Mouse (Mus musculus) heart, embryonic 16.5 days (tissue): ENCODE measurements around the gene Slc4a10. TPM values are rescaled to one million over a fixed set of nuclear protein-coding genes. Genes with fewer than 3 reads are reported as not detected.
A peak's percentile ranks its signal among the peaks of the same experiment; 100 is the strongest.

ENCODE experiments used
- ATAC-seq: fragments of 200-750 bp; cut with Nextera tagmentation; replicated peaks from 2 replicates; pipeline ENCODE4 v1.8.0; 2017; ENCODE audit warnings: moderate number of reproducible peaks; ENCODE audit not compliant: insufficient read depth, low FRiP score; ENCODE audit errors: extremely low read depth
- H3K27ac ChIP-seq: fragments of 300-500 bp; sonication (generic); 2 replicates; pipeline ENCODE4 v1.5.1; 2014; ENCODE audit warnings: mild to moderate bottlenecking, low read length, control low read depth, moderate library complexity
- H3K27me3 ChIP-seq: fragments of 300-500 bp; sonication (generic); 2 replicates; pipeline ENCODE4 v1.6.1; 2014; ENCODE audit warnings: low read length, mixed read lengths; ENCODE audit not compliant: control insufficient read depth, insufficient read depth
- H3K36me3 ChIP-seq: fragments of 300-500 bp; sonication (generic); 2 replicates; pipeline ENCODE4 v1.6.1; 2014; ENCODE audit not compliant: control insufficient read depth, insufficient read depth
- H3K4me1 ChIP-seq: fragments of 300-500 bp; sonication (generic); 2 replicates; pipeline ENCODE4 v1.6.1; 2014; ENCODE audit warnings: low read length, mixed read lengths; ENCODE audit not compliant: control insufficient read depth, insufficient read depth
- H3K4me2 ChIP-seq: fragments of 300-500 bp; sonication (generic); 2 replicates; pipeline ENCODE4 v1.6.1; 2014; ENCODE audit warnings: low read depth, mild to moderate bottlenecking, control low read depth, low read length
- H3K4me3 ChIP-seq: fragments of 300-500 bp; sonication (generic); 2 replicates; pipeline ENCODE4 v1.5.1; 2014; ENCODE audit warnings: mild to moderate bottlenecking, control low read depth, low read length
- H3K9ac ChIP-seq: fragments of 300-500 bp; sonication (generic); 2 replicates; pipeline ENCODE4 v1.6.1; 2014; ENCODE audit warnings: low read length, control low read depth
- H3K9me3 ChIP-seq: fragments of 300-500 bp; sonication (generic); replicated peaks from 2 replicates; pipeline ENCODE4 v1.6.1; 2016; ENCODE audit warnings: low read length; ENCODE audit not compliant: control insufficient read depth
- WGBS: fragments of 180-500 bp; shearing (Covaris S2); extraction: QIAGEN DNeasy Blood & Tissue Kit; methylation state at CpG from one replicate; pipeline ENCODE4 v1.1.7; 2014; 5-methylcytosine and 5-hydroxymethylcytosine counted together
- polyA plus RNA-seq: library from polyadenylated mRNA; unstranded; fragments of >200 nt; fragmentation: Nextera tagmentation; extraction: Ambion mirVana; gene quantifications from 2 replicates; pipeline ENCODE4 v1.2.1, GENCODE M21; 2015

Gene Slc4a10
- polyA plus RNA-seq, 1 experiment from 2014 or later: 0.18 TPM

DNA sequence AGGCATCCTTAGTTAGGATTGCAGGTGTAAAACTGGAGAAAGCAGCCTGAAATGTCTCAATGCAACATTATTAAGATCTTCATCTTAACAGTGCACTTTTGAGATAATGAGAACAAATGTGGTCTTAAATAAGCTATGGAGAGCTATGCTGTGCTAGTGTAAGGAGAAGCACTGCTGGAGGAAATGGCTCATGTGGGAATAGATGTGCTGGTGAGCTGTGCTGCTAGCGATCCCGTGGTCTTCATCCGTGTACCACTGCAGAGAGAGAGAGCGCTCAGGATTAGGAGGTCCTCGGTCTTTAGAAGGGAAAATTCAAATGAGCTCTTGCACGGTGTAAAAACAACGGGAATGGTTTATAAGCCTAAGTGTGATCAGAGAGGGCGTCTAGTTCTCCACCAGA, 286.2 kb downstream of the Slc4a10 start:
- 71% methylated on average over 8 of the region's 8 CpGs for WGBS

DNA sequence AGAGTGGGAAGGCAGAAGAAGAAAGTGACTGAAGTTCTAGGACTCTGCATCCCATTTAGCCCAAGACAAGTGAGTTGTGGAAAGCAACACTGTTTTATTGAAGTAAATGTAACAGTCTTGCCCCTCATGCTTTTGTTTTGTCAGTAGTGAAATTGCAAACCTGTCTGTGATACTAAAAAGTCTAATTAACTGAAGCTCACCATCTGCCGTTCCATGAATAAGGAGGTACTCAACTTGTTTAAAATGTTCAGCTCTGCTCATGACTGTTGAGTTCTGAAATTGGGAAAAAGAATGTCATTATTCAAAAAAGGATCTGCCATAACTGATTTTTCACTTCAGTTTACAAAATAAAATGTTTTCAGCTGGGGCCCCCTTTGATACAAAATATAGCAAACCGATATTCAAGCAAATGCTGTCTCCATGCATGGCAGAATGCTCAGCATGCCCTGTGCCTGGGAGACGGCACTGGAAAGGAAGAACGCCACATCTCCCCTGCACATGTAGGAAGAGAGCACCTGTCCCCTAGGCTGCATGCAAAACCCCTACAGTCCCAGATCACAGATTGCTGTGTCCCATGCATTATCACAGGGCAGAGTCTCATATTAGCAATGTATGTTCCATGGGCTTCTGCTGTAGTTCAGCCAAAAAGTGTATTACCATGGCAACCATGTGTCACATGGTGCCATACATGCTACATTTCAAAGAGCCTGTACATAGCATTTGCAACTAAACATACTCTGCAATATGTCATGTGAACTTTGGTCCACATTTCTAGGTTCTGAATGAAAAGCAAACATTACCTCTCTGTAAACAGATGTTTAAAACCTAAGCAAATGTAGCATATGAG, 288.4 kb downstream of the Slc4a10 start:
- no peak overlapping the region for H3K4me2 ChIP-seq
- no peak for ATAC-seq
- no peaks in the 10 kb centered on the region for H3K36me3 ChIP-seq
- 90% methylated on average over 4 of the region's 4 CpGs for WGBS
- H3K27ac ChIP-seq: no peak overlapping the region
- H3K27me3 ChIP-seq: no peaks in the 10 kb centered on the region
- no peak overlapping the region for H3K9ac ChIP-seq
- no peak overlapping the region for H3K4me3 ChIP-seq
- H3K9me3 ChIP-seq: no peaks in the 10 kb centered on the region
- no peaks in the 10 kb centered on the region for H3K4me1 ChIP-seq

More for the DNA sequence above, 286.2 kb downstream of the Slc4a10 start:
- Histone ChIP-seq H3K9ac (no peak overlapping the region), H3K27me3 (no peaks in the 10 kb centered on the region), H3K36me3 (no peaks in the 10 kb centered on the region), H3K9me3 (no peaks in the 10 kb centered on the region), H3K4me3 (no peak overlapping the region), H3K27ac (no peak overlapping the region), H3K4me1 (no peaks in the 10 kb centered on the region), H3K4me2 (no peak overlapping the region)
- ATAC-seq: no peak

DNA sequence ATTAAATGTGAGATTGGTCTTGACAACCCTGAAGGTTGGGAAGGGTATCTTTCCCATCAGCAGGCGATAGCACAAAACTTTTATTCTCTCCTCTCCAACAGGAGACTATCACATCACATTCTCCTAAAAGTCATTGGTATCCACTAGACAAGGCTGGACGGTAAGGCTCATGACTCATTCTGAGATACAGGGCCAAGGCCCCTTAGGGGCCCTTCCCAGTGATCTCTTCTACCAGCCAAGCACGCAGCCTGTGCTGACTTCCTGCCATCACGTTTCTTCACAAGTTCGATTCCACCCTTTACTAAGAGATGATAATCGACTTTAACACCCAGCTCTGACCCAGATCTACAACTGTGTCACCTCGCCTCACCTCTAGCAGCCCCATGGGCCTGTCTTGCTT, 290.8 kb downstream of the Slc4a10 start:
- H3K27ac ChIP-seq: no peak overlapping the region
- no peaks in the 10 kb centered on the region for H3K27me3 ChIP-seq
- no peak overlapping the region for H3K4me3 ChIP-seq
- no peaks in the 10 kb centered on the region for H3K9me3 ChIP-seq
- WGBS: 77% methylated on average over 7 of the region's 7 CpGs
- no peak overlapping the region for H3K9ac ChIP-seq
- 0 out of 2 replicates have a peak, but pooled peaks cover 3% of the 10 kb centered on the region for H3K4me1 ChIP-seq
- ATAC-seq: no peak
- no peaks in the 10 kb centered on the region for H3K36me3 ChIP-seq
- H3K4me2 ChIP-seq: no peak overlapping the region

DNA sequence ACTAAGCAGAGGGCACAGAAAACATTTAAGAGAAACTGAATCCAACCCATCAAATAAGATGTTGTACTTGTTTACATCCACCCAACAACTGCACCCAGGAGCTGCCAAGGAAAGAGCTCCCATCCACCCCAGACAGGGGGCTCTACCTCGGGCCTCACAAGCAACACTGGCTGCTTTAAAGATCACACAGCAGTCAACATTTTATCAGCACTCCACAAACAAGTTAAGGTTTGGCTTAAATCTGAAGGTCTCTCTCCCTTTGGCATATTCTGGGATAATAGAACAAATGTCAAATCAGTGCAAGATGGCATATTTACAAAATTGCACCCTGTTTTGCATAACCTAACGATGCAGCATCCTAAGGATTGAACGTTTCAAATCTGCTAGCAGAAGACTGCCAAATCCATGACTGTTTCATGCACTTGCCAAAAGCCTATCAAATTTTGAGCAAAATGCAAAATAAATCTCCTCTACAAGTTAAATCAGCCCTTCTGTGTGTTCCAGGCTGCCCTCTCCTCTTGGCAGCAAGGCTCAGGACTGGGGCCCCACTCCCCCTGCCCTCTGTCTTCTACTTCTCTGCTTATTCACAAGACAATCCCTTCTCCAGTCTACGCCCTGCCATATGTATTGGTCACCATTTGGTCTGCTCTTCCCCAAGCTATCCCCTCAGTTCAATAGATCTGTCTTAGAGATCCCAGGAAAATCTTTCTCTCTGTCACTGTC, 293.1 kb downstream of the Slc4a10 start:
- Histone ChIP-seq H3K4me3 (no peak overlapping the region), H3K9ac (no peak overlapping the region), H3K4me1 (0 out of 2 replicates have a peak, but pooled peaks cover 3% of the 10 kb centered on the region), H3K27me3 (no peaks in the 10 kb centered on the region), H3K4me2 (no peak overlapping the region), H3K36me3 (no peaks in the 10 kb centered on the region), H3K9me3 (no peaks in the 10 kb centered on the region), H3K27ac (no peak overlapping the region)
- ATAC-seq: no peak
- WGBS: 66% methylated on average over 4 of the region's 4 CpGs

DNA sequence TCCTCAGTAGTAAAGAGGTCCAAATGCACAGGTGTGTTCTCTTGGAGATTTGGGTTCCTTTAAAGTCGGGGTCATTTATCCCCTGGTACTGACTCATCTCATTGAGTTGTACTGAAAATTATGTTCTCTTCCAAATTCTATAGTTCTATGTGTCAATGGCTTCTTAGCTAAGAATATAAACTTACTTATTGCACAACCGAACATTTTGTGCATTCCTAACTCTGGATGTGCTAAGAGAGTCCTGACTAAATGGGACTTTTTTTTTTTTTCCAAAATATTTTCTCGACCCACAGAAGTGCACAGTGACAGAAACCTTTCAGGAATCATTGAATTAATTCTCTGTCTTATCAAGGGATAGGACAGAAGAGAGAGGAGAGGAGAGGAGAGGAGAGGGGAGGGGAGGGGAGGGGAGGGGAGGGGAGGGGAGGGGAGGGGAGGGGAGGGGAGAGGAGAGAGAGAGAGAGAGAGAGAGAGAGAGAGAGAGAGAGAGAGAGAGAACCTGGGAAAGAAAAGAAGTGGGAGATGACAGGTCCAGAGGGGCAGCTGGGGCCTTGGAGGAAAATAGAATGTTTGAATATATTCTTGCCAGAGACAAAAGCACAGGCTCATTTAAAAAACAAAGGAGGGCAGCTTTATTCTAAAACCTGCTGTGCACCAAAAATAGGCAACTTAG, 294.9 kb downstream of the Slc4a10 start:
- Histone ChIP-seq H3K4me3 (no peak overlapping the region), H3K36me3 (no peaks in the 10 kb centered on the region), H3K9me3 (no peaks in the 10 kb centered on the region), H3K27ac (no peak overlapping the region), H3K4me1 (0 out of 2 replicates have a peak, but pooled peaks cover 3% of the 10 kb centered on the region), H3K27me3 (no peaks in the 10 kb centered on the region), H3K9ac (no peak overlapping the region), H3K4me2 (no peak overlapping the region; the same call in 1 of the 2 replicates)
- 65% methylated on average over 3 of the region's 3 CpGs for WGBS
- ATAC-seq: no peak

DNA sequence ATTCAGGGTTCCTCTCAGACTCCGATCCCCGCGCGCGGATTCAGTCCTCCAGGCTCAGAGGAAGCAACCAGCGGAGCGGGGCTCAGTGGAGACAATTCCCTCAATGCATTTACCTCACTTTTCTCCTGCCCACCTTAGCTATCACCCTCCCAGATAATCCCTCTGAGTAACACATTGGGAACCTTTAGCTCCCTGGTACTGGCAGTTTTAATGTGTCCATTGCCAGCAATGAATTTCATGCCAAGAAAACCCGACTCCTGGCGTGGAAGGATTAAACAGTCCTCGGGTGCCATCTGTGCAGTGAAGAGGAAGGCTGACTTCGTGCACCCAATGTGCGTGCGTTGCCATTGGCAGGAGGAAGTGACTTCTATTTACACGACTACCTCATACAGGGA, 295.5 kb downstream of the Slc4a10 start:
- Histone ChIP-seq H3K27me3 (no peaks in the 10 kb centered on the region), H3K4me3 (no peak overlapping the region), H3K9me3 (no peaks in the 10 kb centered on the region), H3K27ac (no peak overlapping the region), H3K36me3 (no peaks in the 10 kb centered on the region), H3K9ac (no peak overlapping the region), H3K4me1 (0 out of 2 replicates have a peak, but pooled peaks cover 3% of the 10 kb centered on the region), H3K4me2 (peak overlapping the region; percentile 36)
- ATAC-seq: no peak
- WGBS: 57% methylated on average over 14 of the region's 14 CpGs

DNA sequence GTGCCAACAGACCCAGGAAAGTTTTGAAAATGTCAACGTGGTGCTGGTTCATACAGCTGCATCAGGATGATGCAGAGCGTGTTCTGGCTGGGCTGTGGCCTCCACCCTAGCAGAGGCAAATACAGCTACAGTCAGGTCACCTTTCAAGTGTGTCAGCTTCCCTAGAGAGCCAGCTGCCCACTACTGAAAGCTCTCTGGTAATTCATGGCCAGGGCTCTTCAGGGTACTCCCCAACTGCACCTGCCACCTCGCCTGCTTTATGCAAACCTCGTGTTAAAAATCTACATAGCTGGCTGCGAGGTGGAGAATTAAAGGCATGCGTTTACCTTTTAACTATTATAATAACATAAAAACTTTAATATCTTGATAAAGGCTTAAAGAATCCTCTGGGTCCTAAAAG, 298.1 kb downstream of the Slc4a10 start:
- WGBS: 58% methylated on average over 6 of the region's 6 CpGs
- H3K9ac ChIP-seq: no peak overlapping the region
- no peak overlapping the region for H3K4me2 ChIP-seq
- H3K9me3 ChIP-seq: no peaks in the 10 kb centered on the region
- no peak overlapping the region for H3K4me3 ChIP-seq
- 0 out of 2 replicates have a peak, but pooled peaks cover 3% of the 10 kb centered on the region for H3K4me1 ChIP-seq
- H3K27me3 ChIP-seq: no peaks in the 10 kb centered on the region
- ATAC-seq: no peak
- H3K36me3 ChIP-seq: no peaks in the 10 kb centered on the region
- H3K27ac ChIP-seq: no peak overlapping the region

DNA sequence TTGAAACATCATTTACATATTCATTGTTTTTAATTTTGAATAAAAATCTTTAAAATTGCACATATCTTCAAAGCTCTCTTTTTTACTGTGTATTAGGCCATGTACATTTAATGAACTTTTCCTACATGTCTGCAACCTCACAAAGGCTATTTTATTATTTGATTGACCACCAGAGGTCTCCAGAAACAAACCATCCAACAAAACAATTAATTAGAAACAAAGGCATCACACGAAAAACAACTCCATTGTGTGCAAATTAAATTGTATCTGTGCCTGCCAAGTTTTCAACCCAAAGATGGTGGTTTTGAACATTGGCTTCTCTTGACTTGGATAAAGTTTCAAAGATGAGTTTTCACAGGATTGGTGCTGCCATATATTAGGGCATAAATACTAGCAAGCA, 300.5 kb downstream of the Slc4a10 start:
- Histone ChIP-seq H3K36me3 (no peaks in the 10 kb centered on the region), H3K4me2 (no peak overlapping the region), H3K9me3 (no peaks in the 10 kb centered on the region), H3K27ac (no peak overlapping the region), H3K9ac (no peak overlapping the region), H3K4me1 (0 out of 2 replicates have a peak, but pooled peaks cover 2% of the 10 kb centered on the region), H3K4me3 (no peak overlapping the region), H3K27me3 (no peaks in the 10 kb centered on the region)
- ATAC-seq: no peak
- 21% methylated on average over 1 of the region's 1 CpGs for WGBS
